Mouse (Mus musculus) G1E (cell line): Measurements from ENCODE around the gene Clic1.

Source experiments
- CTCF ChIP-seq: IDR thresholded peaks from 2 replicates; pipeline ENCODE4 v1.5.1; 2012; ENCODE audit warnings: low read depth, low read length, inconsistent platforms, mixed read lengths
- GATA1 ChIP-seq: IDR thresholded peaks from 2 replicates; pipeline ENCODE4 v1.6.1; 2012; ENCODE audit warnings: borderline replicate concordance, low read length, inconsistent platforms, mixed read lengths
- TAL1 ChIP-seq: conservative IDR thresholded peaks from 2 replicates; pipeline ENCODE4 v1.6.1; 2012; ENCODE audit warnings: low read depth, low read length, inconsistent platforms, mixed read lengths

DNA sequence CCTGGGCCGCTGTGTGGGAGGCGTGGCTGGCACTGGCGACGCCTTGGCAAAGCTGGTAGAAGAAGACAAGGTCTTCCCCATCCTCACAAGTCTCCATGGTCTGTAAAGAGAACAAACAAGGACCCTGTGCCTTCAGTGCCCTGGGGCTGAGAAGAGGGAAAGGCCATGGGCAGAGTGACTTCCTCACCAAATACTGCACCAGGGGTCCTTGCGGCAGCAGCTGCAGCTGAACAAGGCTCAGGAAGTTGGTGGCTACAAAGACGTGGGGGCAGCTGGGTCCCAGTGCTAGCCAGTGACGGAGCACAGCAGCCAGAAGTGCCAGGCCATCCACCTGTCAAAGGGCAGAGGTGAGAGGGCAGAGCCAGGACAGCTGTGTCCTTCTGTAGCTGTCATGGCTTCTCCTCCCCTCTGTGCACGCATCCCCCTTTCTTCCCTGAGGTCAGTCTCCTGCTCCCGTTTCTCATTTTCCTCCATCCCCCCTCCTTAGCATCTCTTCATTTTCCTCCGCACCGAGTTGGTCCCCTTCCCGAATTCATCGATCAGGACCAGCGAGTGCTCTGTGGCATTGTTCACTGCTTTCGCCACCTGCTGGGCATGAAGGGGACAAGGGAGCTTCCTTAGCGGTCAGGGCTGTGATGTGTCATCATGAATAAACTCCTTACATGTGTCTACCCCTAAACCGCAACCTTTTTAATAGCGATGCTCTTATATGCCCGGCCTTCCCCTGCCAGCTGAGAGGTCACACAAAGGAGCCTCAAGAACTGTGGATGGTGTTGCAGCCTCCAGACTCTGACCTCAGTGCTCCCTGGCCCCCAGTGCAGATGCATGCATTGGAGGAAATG lies 19.9 kb upstream of the Clic1 start:
- TF ChIP-seq CTCF: peak; percentile 29; the same call in 1 of the 2 replicates
- TF ChIP-seq TAL1: no peak
- no peak for TF ChIP-seq GATA1
